Mouse (Mus musculus) midbrain, embryonic 15.5 days (tissue): ENCODE data around the gene Rack1. TPM values are rescaled to one million over a fixed set of nuclear protein-coding genes. Genes with fewer than 3 reads are reported as not detected.
"Not testable (repeated sequence)": the region's sequence is repeated elsewhere in the genome, so short reads cannot be mapped to it uniquely, and the experiment has no call there.

ENCODE experiments used
- ATAC-seq: fragments of 200-750 bp; cut with Nextera tagmentation; replicated peaks from 2 replicates; pipeline ENCODE4 v1.8.0; 2017; ENCODE audit warnings: moderate TSS enrichment
- H3K27ac ChIP-seq: fragments of 300-500 bp; sonication (generic); 2 replicates; pipeline ENCODE4 v1.5.1; 2015; ENCODE audit warnings: mild to moderate bottlenecking, inconsistent platforms
- H3K27me3 ChIP-seq: fragments of 300-500 bp; sonication (generic); replicated peaks from 2 replicates; pipeline ENCODE4 v1.6.1; 2015; ENCODE audit warnings: inconsistent platforms
- H3K36me3 ChIP-seq: fragments of 300-500 bp; sonication (generic); replicated peaks from 2 replicates; pipeline ENCODE4 v1.6.1; 2015; ENCODE audit warnings: inconsistent platforms
- H3K4me1 ChIP-seq: fragments of 300-500 bp; sonication (generic); 2 replicates; pipeline ENCODE4 v1.6.1; 2015; ENCODE audit warnings: inconsistent platforms
- H3K4me2 ChIP-seq: fragments of 300-500 bp; sonication (generic); 2 replicates; pipeline ENCODE4 v1.6.1; 2015; ENCODE audit warnings: inconsistent platforms, mild to moderate bottlenecking, moderate library complexity
- H3K4me3 ChIP-seq: fragments of 300-500 bp; sonication (generic); 2 replicates; pipeline ENCODE4 v1.5.1; 2015; ENCODE audit warnings: mild to moderate bottlenecking, inconsistent platforms
- H3K9ac ChIP-seq: fragments of 300-500 bp; sonication (generic); 2 replicates; pipeline ENCODE4 v1.6.1; 2015; ENCODE audit warnings: mild to moderate bottlenecking, inconsistent platforms
- H3K9me3 ChIP-seq: fragments of 300-500 bp; sonication (generic); 2 replicates; pipeline ENCODE4 v1.6.1; 2016; ENCODE audit warnings: inconsistent platforms
- WGBS: fragments of 180-500 bp; shearing (Covaris S2); methylation state at CpG from one replicate; pipeline ENCODE4 v1.1.7; 2015; ENCODE audit warnings: mixed read lengths; 5-methylcytosine and 5-hydroxymethylcytosine counted together
- polyA plus RNA-seq: library from polyadenylated mRNA; unstranded; fragments of >200 nt; fragmentation: Nextera tagmentation; extraction: Ambion mirVana; gene quantifications from 2 replicates; pipeline ENCODE4 v1.2.1, GENCODE M21; 2015

The Rack1 gene
- 365 and 382 TPM in 2 replicates for polyA plus RNA-seq

- peak within 1 kb of the TSS; percentile 96 for H3K27ac ChIP-seq
- peak; percentile 94 for ATAC-seq
- WGBS: under 1% methylated on average over 47 of the region's 47 CpGs
- H3K9ac ChIP-seq: peak within 1 kb of the TSS; percentile 72
- peak within 1 kb of the TSS; percentile 62 for H3K4me3 ChIP-seq
- peak within 1 kb of the TSS; percentile 77 for H3K4me2 ChIP-seq
- H3K27me3 ChIP-seq: no peaks in the 10 kb centered on the region
- peaks cover 26% of the 10 kb centered on the region for H3K36me3 ChIP-seq
- H3K4me1 ChIP-seq: peaks cover 37% of the 10 kb centered on the region
- no peaks in the 10 kb centered on the region for H3K9me3 ChIP-seq
These were observed at the start of gene Rack1 for GRCm38 (mm10) chr11:48799921-48800701. Gene Rack1 (plus strand): TSS chr11:48800332.

GRCm38 (mm10) chr11:48750428-48750827, 49.7 kb upstream of the Rack1 start:
- H3K4me1 ChIP-seq: no peaks in the 10 kb centered on the region
- no peak overlapping the region for H3K4me2 ChIP-seq
- WGBS: 96% methylated on average over 6 of the region's 6 CpGs

DNA sequence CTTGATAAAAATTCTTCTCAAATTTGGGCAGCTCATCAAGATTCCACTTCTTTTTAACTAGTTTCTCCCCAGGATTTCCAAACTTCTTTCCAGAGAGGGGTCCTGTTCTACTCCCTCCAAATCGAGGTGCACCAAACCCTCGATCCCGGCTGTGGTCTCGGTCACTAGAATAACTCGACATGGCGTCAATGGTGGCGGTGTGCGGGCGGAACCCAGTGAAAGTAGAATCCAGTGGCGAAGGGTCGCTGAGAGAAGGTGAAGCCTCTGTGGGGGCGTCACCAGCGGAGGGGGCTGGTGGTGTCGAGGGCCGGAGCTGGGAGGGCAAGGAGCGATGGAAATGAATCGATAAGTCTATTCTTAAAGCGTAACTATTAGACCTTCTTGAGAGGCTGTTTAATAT, 46.6 kb upstream of the Rack1 start:
- not testable (repeated sequence) for H3K27me3 ChIP-seq, H3K9me3 ChIP-seq, H3K9ac ChIP-seq, ATAC-seq, H3K4me3 ChIP-seq, H3K4me1 ChIP-seq, H3K27ac ChIP-seq, H3K4me2 ChIP-seq, H3K36me3 ChIP-seq
- 94% methylated on average over 18 of the region's 18 CpGs for WGBS

More at GRCm38 (mm10) chr11:48750428-48750827, 49.7 kb upstream of the Rack1 start:
- no peak overlapping the region for H3K4me3 ChIP-seq
- no peaks in the 10 kb centered on the region for H3K36me3 ChIP-seq
- no peak overlapping the region for H3K27ac ChIP-seq
- no peak for ATAC-seq
- H3K27me3 ChIP-seq: no peaks in the 10 kb centered on the region
- H3K9me3 ChIP-seq: no peaks in the 10 kb centered on the region
- H3K9ac ChIP-seq: no peak overlapping the region

- no peaks in the 10 kb centered on the region for H3K36me3 ChIP-seq
- no peak overlapping the region for H3K4me2 ChIP-seq
- no peak overlapping the region for H3K4me3 ChIP-seq
- no peaks in the 10 kb centered on the region for H3K4me1 ChIP-seq
- 88% methylated on average over 8 of the region's 8 CpGs for WGBS
- no peaks in the 10 kb centered on the region for H3K27me3 ChIP-seq
- no peaks in the 10 kb centered on the region for H3K9me3 ChIP-seq
- H3K27ac ChIP-seq: no peak overlapping the region
- ATAC-seq: no peak
- no peak overlapping the region for H3K9ac ChIP-seq
These were observed 41.1 kb upstream of the Rack1 start for GRCm38 (mm10) chr11:48759021-48759420.

DNA sequence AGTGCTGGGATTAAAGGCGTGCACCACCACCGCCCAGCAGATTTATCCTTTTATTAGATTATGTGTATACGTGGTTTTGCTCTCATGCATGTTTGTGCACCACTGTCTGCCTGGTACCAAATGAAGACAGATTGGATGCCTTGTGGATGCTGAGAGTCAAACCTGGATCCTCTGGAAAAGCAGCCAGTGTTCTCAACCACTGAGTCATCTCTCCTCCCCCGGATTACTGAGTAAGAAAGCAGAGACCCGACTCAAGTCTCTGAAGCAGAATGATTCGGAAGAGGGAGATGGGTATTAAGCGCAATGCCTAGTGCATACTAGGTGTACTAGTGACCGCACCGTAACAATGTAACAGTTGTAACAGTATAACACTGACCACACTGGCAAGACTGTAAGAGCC, 36.0 kb upstream of the Rack1 start:
- Histone ChIP-seq H3K4me3 (no peak overlapping the region), H3K9ac (no peak overlapping the region), H3K27ac (no peak overlapping the region), H3K36me3 (no peaks in the 10 kb centered on the region), H3K4me1 (no peaks in the 10 kb centered on the region), H3K9me3 (no peaks in the 10 kb centered on the region), H3K4me2 (no peak overlapping the region), H3K27me3 (no peaks in the 10 kb centered on the region)
- 95% methylated on average over 9 of the region's 9 CpGs for WGBS
- ATAC-seq: no peak

- no peaks in the 10 kb centered on the region for H3K27me3 ChIP-seq
- no peaks in the 10 kb centered on the region for H3K36me3 ChIP-seq
- no peak overlapping the region for H3K27ac ChIP-seq
- H3K4me3 ChIP-seq: no peak overlapping the region
- H3K4me1 ChIP-seq: no peaks in the 10 kb centered on the region
- no peak overlapping the region for H3K9ac ChIP-seq
- H3K4me2 ChIP-seq: no peak overlapping the region
- ATAC-seq: no peak
- no peaks in the 10 kb centered on the region for H3K9me3 ChIP-seq
- 89% methylated on average over 14 of the region's 14 CpGs for WGBS
These were observed 32.8 kb upstream of the Rack1 start for GRCm38 (mm10) chr11:48767195-48767876.

GRCm38 (mm10) chr11:48771691-48772090, 28.4 kb upstream of the Rack1 start:
- Histone ChIP-seq H3K27ac (no peak overlapping the region), H3K36me3 (no peaks in the 10 kb centered on the region), H3K9me3 (no peaks in the 10 kb centered on the region), H3K4me3 (no peak overlapping the region), H3K27me3 (no peaks in the 10 kb centered on the region), H3K9ac (no peak overlapping the region), H3K4me1 (peaks cover 5% of the 10 kb centered on the region), H3K4me2 (no peak overlapping the region)
- 14% methylated on average over 2 of the region's 2 CpGs for WGBS
- no peak for ATAC-seq

- Histone ChIP-seq H3K36me3 (no peaks in the 10 kb centered on the region), H3K9ac (no peak overlapping the region), H3K4me2 (peak overlapping the region; percentile 39), H3K4me3 (0 out of 2 replicates have a peak overlapping the region, but pooled peaks have one; percentile 13), H3K27ac (no peak overlapping the region), H3K9me3 (no peaks in the 10 kb centered on the region), H3K4me1 (peaks cover 5% of the 10 kb centered on the region), H3K27me3 (no peaks in the 10 kb centered on the region)
- WGBS: 36% methylated on average over 17 of the region's 17 CpGs
- peak; percentile 58 for ATAC-seq
These were observed 25.5 kb upstream of the Rack1 start for GRCm38 (mm10) chr11:48774443-48775298.

DNA sequence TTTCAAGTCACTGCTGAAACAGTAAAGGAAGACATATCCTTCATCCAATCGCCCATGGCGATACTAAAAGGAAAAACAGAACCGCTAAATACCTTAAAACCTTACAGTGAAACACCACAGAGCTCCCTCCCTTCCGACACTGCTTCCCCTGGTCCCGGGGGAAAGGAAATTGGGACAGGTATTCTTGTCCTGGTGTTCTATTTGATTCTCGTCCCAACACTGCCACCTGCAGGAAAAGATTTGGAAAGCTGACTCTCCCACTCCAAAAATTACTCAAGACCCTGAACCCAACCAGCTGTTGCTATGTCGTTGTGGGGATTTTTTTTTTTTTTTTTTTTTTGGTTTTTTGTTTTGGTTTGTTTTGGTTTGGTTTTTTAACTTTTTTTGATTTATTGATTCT, 24.6 kb upstream of the Rack1 start:
- Histone ChIP-seq H3K4me3 (no peak overlapping the region), H3K27me3 (no peaks in the 10 kb centered on the region), H3K9me3 (no peaks in the 10 kb centered on the region), H3K4me1 (peaks cover 5% of the 10 kb centered on the region), H3K36me3 (no peaks in the 10 kb centered on the region), H3K27ac (no peak overlapping the region), H3K4me2 (peak overlapping the region; percentile 41), H3K9ac (no peak overlapping the region)
- ATAC-seq: peak; percentile 59
- 3% methylated on average over 7 of the region's 7 CpGs for WGBS

GRCm38 (mm10) chr11:48776664-48777063, 23.5 kb upstream of the Rack1 start:
- Histone ChIP-seq H3K27ac (no peak overlapping the region), H3K27me3 (no peaks in the 10 kb centered on the region), H3K4me2 (no peak overlapping the region), H3K9me3 (no peaks in the 10 kb centered on the region), H3K9ac (no peak overlapping the region), H3K4me1 (peaks cover 5% of the 10 kb centered on the region), H3K36me3 (no peaks in the 10 kb centered on the region), H3K4me3 (no peak overlapping the region)
- no peak for ATAC-seq
- WGBS: 41% methylated on average over 9 of the region's 9 CpGs

- Histone ChIP-seq H3K9me3 (no peaks in the 10 kb centered on the region), H3K4me3 (no peak overlapping the region), H3K27ac (no peak overlapping the region), H3K27me3 (no peaks in the 10 kb centered on the region), H3K4me2 (no peak overlapping the region), H3K4me1 (peaks cover 5% of the 10 kb centered on the region), H3K9ac (no peak overlapping the region), H3K36me3 (no peaks in the 10 kb centered on the region)
- no peak for ATAC-seq
- 89% methylated on average over 9 of the region's 9 CpGs for WGBS
These were observed 22.8 kb upstream of the Rack1 start for GRCm38 (mm10) chr11:48777303-48777702.

DNA sequence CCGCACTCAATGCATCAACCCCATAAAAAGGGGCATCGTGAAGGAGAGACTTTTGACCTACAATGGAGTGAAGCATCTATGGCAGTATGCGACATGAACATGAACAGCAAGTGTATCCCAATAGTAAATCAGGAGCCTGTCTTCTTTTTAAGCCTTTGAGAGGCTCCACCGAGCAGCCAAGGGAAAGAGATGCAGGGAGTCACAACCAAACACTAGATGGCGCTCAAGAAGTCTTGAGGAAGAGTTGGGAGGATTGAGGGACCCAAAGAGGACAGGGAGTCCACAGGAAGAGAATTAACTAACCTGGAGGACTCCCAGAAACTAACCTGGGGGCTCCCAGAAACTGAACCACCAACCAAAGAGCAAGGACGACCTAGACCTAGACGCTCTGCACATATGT, 20.7 kb upstream of the Rack1 start:
- 38% methylated on average over 7 of the region's 7 CpGs for WGBS
- no peak overlapping the region for H3K4me2 ChIP-seq
- peaks cover 2% of the 10 kb centered on the region for H3K4me1 ChIP-seq
- ATAC-seq: no peak
- H3K9ac ChIP-seq: no peak overlapping the region
- H3K27me3 ChIP-seq: no peaks in the 10 kb centered on the region
- no peak overlapping the region for H3K27ac ChIP-seq
- no peaks in the 10 kb centered on the region for H3K36me3 ChIP-seq
- H3K4me3 ChIP-seq: no peak overlapping the region
- H3K9me3 ChIP-seq: no peaks in the 10 kb centered on the region
